Mouse (Mus musculus) heart, embryonic 14.5 days (tissue): ENCODE measurements at regions not wholly inside any gene's neighbourhood (a gene's known extent, or its start where the extent isn't known, plus 50 kb on each side); places are given as distances from the start of the nearest gene placed in this dataset.

Source experiments
- ATAC-seq: fragments of 200-750 bp; cut with Nextera tagmentation; 2 replicates; pipeline ENCODE4 v1.8.0; 2017; ENCODE audit warnings: low read depth, moderate TSS enrichment; ENCODE audit not compliant: insufficient number of reproducible peaks, insufficient read depth, low FRiP score
- H3K27ac ChIP-seq, 2 experiments: fragments of 200-500 bp in 1 of 2; fragments of 300-500 bp in 1 of 2; sonication (generic) in 1 of 2; replicated peaks in 1 of 2; 2 replicates each; pipeline ENCODE4 v1.5.1; 2012 to 2014; ENCODE audit warnings: low read depth in 2 of 2, low read length in 2 of 2, control low read depth in 1 of 2, mild to moderate bottlenecking in 1 of 2, mixed read lengths in 1 of 2; ENCODE audit not compliant: control insufficient read depth in 1 of 2, insufficient read depth in 1 of 2
- H3K27me3 ChIP-seq: fragments of 300-500 bp; sonication (generic); 2 replicates; pipeline ENCODE4 v1.6.1; 2014; ENCODE audit warnings: mild to moderate bottlenecking, low read length, control low read depth; ENCODE audit not compliant: control insufficient read depth, insufficient read depth
- H3K36me3 ChIP-seq: fragments of 300-500 bp; sonication (generic); 2 replicates; pipeline ENCODE4 v1.6.1; 2014; ENCODE audit warnings: mild to moderate bottlenecking, control low read depth, low read length, mixed read lengths; ENCODE audit not compliant: control insufficient read depth, insufficient read depth
- H3K4me1 ChIP-seq, 2 experiments: fragments of 200-500 bp in 1 of 2; fragments of 300-500 bp in 1 of 2; sonication (generic) in 1 of 2; 2 replicates each; pipeline ENCODE4 v1.6.1; 2012 to 2014; ENCODE audit warnings: low read length in 2 of 2, control low read depth in 1 of 2, mixed read lengths in 1 of 2; ENCODE audit not compliant: control insufficient read depth in 2 of 2, insufficient read depth in 2 of 2
- H3K4me2 ChIP-seq: fragments of 300-500 bp; sonication (generic); 2 replicates; pipeline ENCODE4 v1.6.1; 2014; ENCODE audit warnings: mild to moderate bottlenecking, low read length
- H3K4me3 ChIP-seq, 2 experiments: fragments of 200-500 bp in 1 of 2; fragments of 300-500 bp in 1 of 2; sonication (generic) in 1 of 2; 2 replicates each; pipeline ENCODE4 v1.5.1; 2012 to 2014; ENCODE audit warnings: low read length in 2 of 2, mild to moderate bottlenecking in 2 of 2, control low read depth in 1 of 2, low read depth in 1 of 2, moderate library complexity in 1 of 2; ENCODE audit not compliant: control insufficient read depth in 1 of 2, insufficient read depth in 1 of 2
- H3K9ac ChIP-seq: fragments of 300-500 bp; sonication (generic); 2 replicates; pipeline ENCODE4 v1.6.1; 2014; ENCODE audit warnings: mild to moderate bottlenecking, low read length
- H3K9me3 ChIP-seq: fragments of 300-500 bp; sonication (generic); 2 replicates; pipeline ENCODE4 v1.6.1; 2016; ENCODE audit warnings: low read length, control low read depth; ENCODE audit not compliant: control insufficient read depth
- WGBS: fragments of 180-500 bp; shearing (Covaris S2); extraction: QIAGEN DNeasy Blood & Tissue Kit; methylation state at CpG from one replicate; pipeline ENCODE4 v1.1.7; 2014; 5-methylcytosine and 5-hydroxymethylcytosine counted together

- H3K27ac ChIP-seq: no peak overlapping the region
- no peaks in the 10 kb centered on the region for H3K27me3 ChIP-seq
- H3K36me3 ChIP-seq: no peaks in the 10 kb centered on the region
- H3K4me1 ChIP-seq: no peaks in the 10 kb centered on the region
- peaks cover 4% of the 10 kb centered on the region; the same call in 1 of the 2 replicates for H3K9me3 ChIP-seq
- no peak for ATAC-seq
- no peak overlapping the region for H3K4me3 ChIP-seq
- no peak overlapping the region for H3K9ac ChIP-seq
- 76% methylated on average over 3 of the region's 3 CpGs for WGBS
- H3K4me2 ChIP-seq: no peak overlapping the region
Observed at GRCm38 (mm10) chr3:109224526-109224925, 101.6 kb downstream of the Slc25a24 start.

GRCm38 (mm10) chr3:109234275-109234674, 106.2 kb upstream of the Vav3 start:
- H3K9ac ChIP-seq: no peak overlapping the region
- no peak overlapping the region for H3K4me2 ChIP-seq
- 68% methylated on average over 4 of the region's 4 CpGs for WGBS
- H3K4me3 ChIP-seq: no peak overlapping the region
- H3K36me3 ChIP-seq: no peaks in the 10 kb centered on the region
- no peaks in the 10 kb centered on the region for H3K9me3 ChIP-seq
- ATAC-seq: no peak
- no peak overlapping the region for H3K27ac ChIP-seq
- no peaks in the 10 kb centered on the region for H3K27me3 ChIP-seq
- no peaks in the 10 kb centered on the region for H3K4me1 ChIP-seq

GRCm38 (mm10) chr3:109236918-109237317, 103.5 kb upstream of the Vav3 start:
- whole genome bisulfite sequencing: 64% methylated on average over 5 of the region's 5 CpGs
- Histone ChIP-seq H3K4me3 (no peak overlapping the region), H3K4me2 (no peak overlapping the region), H3K27ac (no peak overlapping the region), H3K36me3 (no peaks in the 10 kb centered on the region), H3K9ac (no peak overlapping the region), H3K4me1 (no peaks in the 10 kb centered on the region), H3K27me3 (no peaks in the 10 kb centered on the region), H3K9me3 (no peaks in the 10 kb centered on the region)
- no peak for ATAC-seq

- H3K27ac ChIP-seq: no peak overlapping the region
- no peaks in the 10 kb centered on the region for H3K27me3 ChIP-seq
- H3K9ac ChIP-seq: no peak overlapping the region
- no peaks in the 10 kb centered on the region for H3K36me3 ChIP-seq
- H3K4me2 ChIP-seq: no peak overlapping the region
- WGBS: 86% methylated on average over 1 of the region's 1 CpGs
- no peak overlapping the region for H3K4me3 ChIP-seq
- H3K4me1 ChIP-seq: no peaks in the 10 kb centered on the region
- no peak for ATAC-seq
- H3K9me3 ChIP-seq: peaks cover 11% of the 10 kb centered on the region
Observed at GRCm38 (mm10) chr3:109243491-109243890, 97.0 kb upstream of the Vav3 start.

- H3K27me3 ChIP-seq: no peaks in the 10 kb centered on the region
- no peak for ATAC-seq
- no peak overlapping the region for H3K9ac ChIP-seq
- H3K4me1 ChIP-seq: peaks cover 6 to 17% of the 10 kb centered on the region in 2 experiments
- no peak overlapping the region for H3K4me2 ChIP-seq
- 48% methylated on average over 1 of the region's 1 CpGs for WGBS
- H3K4me3 ChIP-seq: no peak overlapping the region
- no peaks in the 10 kb centered on the region for H3K36me3 ChIP-seq
- H3K27ac ChIP-seq: no peak overlapping the region
- peaks cover 11% of the 10 kb centered on the region for H3K9me3 ChIP-seq
Observed at GRCm38 (mm10) chr3:109248801-109249200, 91.7 kb upstream of the Vav3 start.

GRCm38 (mm10) chr3:109249359-109249758, 91.1 kb upstream of the Vav3 start:
- Histone ChIP-seq H3K4me2 (no peak overlapping the region), H3K4me1 (peaks cover 6 to 21% of the 10 kb centered on the region in 2 experiments), H3K36me3 (no peaks in the 10 kb centered on the region), H3K9me3 (peaks cover 9% of the 10 kb centered on the region), H3K27ac (no peak overlapping the region), H3K9ac (no peak overlapping the region), H3K4me3 (no peak overlapping the region), H3K27me3 (no peaks in the 10 kb centered on the region)
- WGBS: 82% methylated on average over 1 of the region's 1 CpGs
- ATAC-seq: no peak

GRCm38 (mm10) chr3:109249989-109250388, 90.5 kb upstream of the Vav3 start:
- Histone ChIP-seq H3K36me3 (no peaks in the 10 kb centered on the region), H3K4me1 (peaks cover 12 to 27% of the 10 kb centered on the region in 2 experiments), H3K27me3 (no peaks in the 10 kb centered on the region), H3K4me3 (no peak overlapping the region), H3K27ac (no peak overlapping the region), H3K9me3 (peaks cover 2% of the 10 kb centered on the region; the same call in 1 of the 2 replicates), H3K9ac (no peak overlapping the region), H3K4me2 (no peak overlapping the region)
- 74% methylated on average over 2 of the region's 2 CpGs for WGBS
- ATAC-seq: no peak

- no peak overlapping the region for H3K4me2 ChIP-seq
- WGBS: 25% methylated on average over 1 of the region's 1 CpGs
- H3K27me3 ChIP-seq: no peaks in the 10 kb centered on the region
- H3K4me3 ChIP-seq: no peak overlapping the region
- no peaks in the 10 kb centered on the region for H3K9me3 ChIP-seq
- peak; percentile 63; the same call in 1 of the 2 replicates for ATAC-seq
- H3K9ac ChIP-seq: no peak overlapping the region
- H3K4me1 ChIP-seq: peaks cover 25 to 44% of the 10 kb centered on the region in 2 experiments
- no peaks in the 10 kb centered on the region for H3K36me3 ChIP-seq
- peak overlapping the region; percentile 52 to 58 for H3K27ac ChIP-seq
Observed at GRCm38 (mm10) chr3:109251716-109252115, 88.7 kb upstream of the Vav3 start.
